Mouse (Mus musculus) adipose tissue, adult 10 weeks (tissue): ENCODE measurements around the gene Vmn1r139. TPM values are rescaled to one million over a fixed set of nuclear protein-coding genes. Genes with fewer than 3 reads are reported as not detected.

Experiments used
- polyA plus RNA-seq: library from polyadenylated mRNA; stranded (reverse); fragments of 350-450 nt; fragmentation: Illumina TruSeq; extraction: RNeasy Lipid Tissue Mini Kit (QIAGEN cat#74804); gene quantifications from one replicate; pipeline ENCODE4 v1.2.3, GENCODE M21; 2014; ENCODE audit warnings: low read depth, low replicate concordance

The Vmn1r139 gene
- not detected for polyA plus RNA-seq

GRCm38 (mm10) chr7:22068757-22069156 is at the start of gene Vmn1r139:
Gene Vmn1r139 (plus strand): TSS chr7:22069057.

GRCm38 (mm10) chr7:22028797-22029196 is 40.1 kb upstream of the Vmn1r139 start, which contains the start of gene Vmn1r138:
Gene Vmn1r138 (minus strand): TSS chr7:22028897.

GRCm38 (mm10) chr7:22056205-22056604 is 12.7 kb upstream of the Vmn1r139 start, which contains the start of gene Gm6176:
Gene Gm6176 (minus strand): TSS chr7:22056305.

GRCm38 (mm10) chr7:22118145-22118544 is 49.3 kb downstream of the Vmn1r139 start, which contains the start of gene Gm16451:
Gene Gm16451 (minus strand): TSS chr7:22118245.

GRCm38 (mm10) chr7:22134641-22135040 is 65.8 kb downstream of the Vmn1r139 start, which contains the start of gene Gm10666:
Gene Gm10666 (minus strand): TSS chr7:22134741.

Other genes starting within 250 kb of the Vmn1r139 start
- gene Vmn1r135, start 236.7 kb upstream of the Vmn1r139 start, polyA plus RNA-seq, result not detected
- not detected for gene Gm5725, start 224.8 kb upstream of the Vmn1r139 start, polyA plus RNA-seq
- gene Gm5891, start 147.8 kb upstream of the Vmn1r139 start, polyA plus RNA-seq, result not detected
- gene Vmn1r137, start 74.5 kb upstream of the Vmn1r139 start, polyA plus RNA-seq, result not detected
- gene Vmn1r138, start 40.2 kb upstream of the Vmn1r139 start, polyA plus RNA-seq, result not detected
- gene Gm6176, start 12.8 kb upstream of the Vmn1r139 start, polyA plus RNA-seq, result not detected
- not detected for gene Gm16451, start 49.2 kb downstream of the Vmn1r139 start, polyA plus RNA-seq
- not detected for gene Gm10666, start 65.7 kb downstream of the Vmn1r139 start, polyA plus RNA-seq
- not detected for gene Vmn1r142, start 95.0 kb downstream of the Vmn1r139 start, polyA plus RNA-seq
- not detected for gene Vmn1r143, start 120.3 kb downstream of the Vmn1r139 start, polyA plus RNA-seq
- gene Gm8653, start 132.2 kb downstream of the Vmn1r139 start, polyA plus RNA-seq, result not detected
- not detected for gene Gm8453, start 160.4 kb downstream of the Vmn1r139 start, polyA plus RNA-seq